Mouse (Mus musculus) CH12.LX (cell line): Measurements from ENCODE around the gene Chaf1a. TPM values are rescaled to one million over a fixed set of nuclear protein-coding genes. Genes with fewer than 3 reads are reported as not detected.

Experiments
- DNase-seq: peaks from one replicate; pipeline ENCODE4 v3.0.0-alpha.2; 2013; ENCODE audit errors: extremely low read depth
- H3K27ac ChIP-seq: 2 replicates; pipeline ENCODE4 v1.5.1; 2012; ENCODE audit warnings: low read depth, mild to moderate bottlenecking, control low read depth, moderate library complexity; ENCODE audit not compliant: insufficient read depth
- H3K27me3 ChIP-seq: replicated peaks from 2 replicates; pipeline ENCODE3; 2012; ENCODE audit warnings: inconsistent platforms
- H3K36me3 ChIP-seq, 2 experiments: replicated peaks in 1 of 2; 2 replicates each; pipeline versions ENCODE3 to v1.6.1; 2012; ENCODE audit warnings: inconsistent platforms in 1 of 2, low read length in 1 of 2, mild to moderate bottlenecking in 1 of 2, mixed read lengths in 1 of 2, moderate library complexity in 1 of 2; ENCODE audit not compliant: control insufficient read depth in 1 of 2, insufficient read depth in 1 of 2
- H3K4me1 ChIP-seq, 2 experiments: 2 replicates each; pipeline ENCODE4 v1.6.1; 2012; ENCODE audit warnings: inconsistent platforms in 1 of 2, moderate library complexity in 1 of 2; ENCODE audit not compliant: insufficient read depth in 2 of 2, control insufficient read depth in 1 of 2
- H3K4me2 ChIP-seq: 2 replicates; pipeline ENCODE4 v1.6.1; 2012; ENCODE audit warnings: low read depth, mild to moderate bottlenecking, control low read depth; ENCODE audit not compliant: poor library complexity, insufficient read depth, severe bottlenecking
- H3K4me3 ChIP-seq, 3 experiments: fragments of 150-350 bp in 1 of 3; sonication (generic) in 1 of 3; replicated peaks in 1 of 3; 2 replicates each; pipeline versions ENCODE3 to v1.5.1; 2011 to 2012; ENCODE audit warnings: low read depth in 2 of 3, low read length in 2 of 3, mild to moderate bottlenecking in 2 of 3, moderate library complexity in 2 of 3, control low read depth in 1 of 3, improper control_type of control experiment in 1 of 3, inconsistent platforms in 1 of 3, mixed read lengths in 1 of 3; ENCODE audit not compliant: poor library complexity in 1 of 3
- H3K79me2 ChIP-seq: replicated peaks from 2 replicates; pipeline ENCODE4 v1.6.1; 2012; ENCODE audit warnings: mild to moderate bottlenecking, moderate library complexity; ENCODE audit not compliant: control insufficient read depth, poor library complexity, insufficient read depth, severe bottlenecking; ENCODE audit errors: extremely low read depth
- H3K9ac ChIP-seq: 2 replicates; pipeline ENCODE4 v1.6.1; 2012; ENCODE audit warnings: low read depth, mild to moderate bottlenecking, control low read depth, moderate library complexity; ENCODE audit not compliant: insufficient read depth
- H3K9me3 ChIP-seq: replicated peaks from 2 replicates; pipeline ENCODE3; 2012; ENCODE audit warnings: low read length, inconsistent platforms, mixed read lengths
- BHLHE40 ChIP-seq: IDR thresholded peaks from 2 replicates; pipeline ENCODE4 v1.6.1; 2011; ENCODE audit warnings: mild to moderate bottlenecking, low read depth, low read length, improper control_type of control experiment
- CTCF ChIP-seq, 2 experiments: IDR thresholded peaks in 1 of 2; conservative IDR thresholded peaks in 1 of 2; 2 replicates each; pipeline ENCODE4 v1.5.1; 2011 to 2012; ENCODE audit warnings: low read depth in 2 of 2, low read length in 2 of 2, improper control_type of control experiment in 1 of 2, inconsistent platforms in 1 of 2, mild to moderate bottlenecking in 1 of 2, moderate library complexity in 1 of 2
- E2F4 ChIP-seq: IDR thresholded peaks from 2 replicates; pipeline ENCODE4 v1.6.1; 2011; ENCODE audit warnings: low read depth, low read length, improper control_type of control experiment; ENCODE audit not compliant: insufficient replicate concordance
- EP300 ChIP-seq: IDR thresholded peaks from 2 replicates; pipeline ENCODE4 v1.6.1; 2011; ENCODE audit warnings: low read length, improper control_type of control experiment
- ETS1 ChIP-seq: conservative IDR thresholded peaks from 2 replicates; pipeline ENCODE4 v1.6.1; 2012; ENCODE audit warnings: low read depth, mild to moderate bottlenecking, inconsistent platforms, low read length, improper control_type of control experiment, moderate library complexity
- IRF4 ChIP-seq: IDR thresholded peaks from 2 replicates; pipeline ENCODE4 v1.6.1; 2014; ENCODE audit warnings: low read depth, mild to moderate bottlenecking, inconsistent platforms, low read length, improper control_type of control experiment
- JUND ChIP-seq: conservative IDR thresholded peaks from 2 replicates; pipeline ENCODE4 v1.6.1; 2011; ENCODE audit warnings: low read depth, low read length, improper control_type of control experiment
- KAT2A ChIP-seq: IDR thresholded peaks from 2 replicates; pipeline ENCODE4 v1.6.1; 2012; ENCODE audit warnings: low read length, improper control_type of control experiment, inconsistent platforms; ENCODE audit not compliant: insufficient replicate concordance
- MAX ChIP-seq: IDR thresholded peaks from 2 replicates; pipeline ENCODE4 v1.6.1; 2011; ENCODE audit warnings: low read length, improper control_type of control experiment
- MAZ ChIP-seq: IDR thresholded peaks from 2 replicates; pipeline ENCODE4 v1.6.1; 2012; ENCODE audit warnings: low read depth, mild to moderate bottlenecking, inconsistent platforms, low read length, improper control_type of control experiment, moderate library complexity
- NELFE ChIP-seq: IDR thresholded peaks from 2 replicates; pipeline ENCODE4 v1.6.1; 2011; ENCODE audit warnings: low read depth, low read length, improper control_type of control experiment
- NRF1 ChIP-seq: IDR thresholded peaks from 2 replicates; pipeline ENCODE4 v1.6.1; 2014; ENCODE audit warnings: low read depth, mild to moderate bottlenecking, inconsistent platforms, low read length, improper control_type of control experiment, moderate library complexity
- POLR2AphosphoS2 ChIP-seq: IDR thresholded peaks from 2 replicates; pipeline ENCODE4 v1.6.1; 2011; ENCODE audit warnings: low read depth, low read length, improper control_type of control experiment
- RCOR1 ChIP-seq: conservative IDR thresholded peaks from 2 replicates; pipeline ENCODE4 v1.6.1; 2012; ENCODE audit warnings: low read depth, mild to moderate bottlenecking, inconsistent platforms, low read length, improper control_type of control experiment
- SMC3 ChIP-seq: IDR thresholded peaks from 2 replicates; pipeline ENCODE4 v1.6.1; 2011; ENCODE audit warnings: low read depth, low read length, improper control_type of control experiment
- TBP ChIP-seq: conservative IDR thresholded peaks from 2 replicates; pipeline ENCODE4 v1.6.1; 2011; ENCODE audit warnings: low read depth, low read length, improper control_type of control experiment
- TCF12 ChIP-seq: IDR thresholded peaks from 2 replicates; pipeline ENCODE4 v1.6.1; 2014; ENCODE audit warnings: low read depth, mild to moderate bottlenecking, inconsistent platforms, low read length, improper control_type of control experiment
- UBTF ChIP-seq: IDR thresholded peaks from 2 replicates; pipeline ENCODE4 v1.6.1; 2012; ENCODE audit warnings: low read depth, mild to moderate bottlenecking, inconsistent platforms, low read length, improper control_type of control experiment, moderate library complexity
- USF2 ChIP-seq: conservative IDR thresholded peaks from 2 replicates; pipeline ENCODE4 v1.6.1; 2011; ENCODE audit warnings: low read depth, low read length, improper control_type of control experiment
- ZC3H11A ChIP-seq: IDR thresholded peaks from 2 replicates; pipeline ENCODE4 v1.6.1; 2012; ENCODE audit warnings: low read depth, mild to moderate bottlenecking, inconsistent platforms, low read length, improper control_type of control experiment
- ZKSCAN1 ChIP-seq: IDR thresholded peaks from 2 replicates; pipeline ENCODE4 v1.6.1; 2012; ENCODE audit warnings: low read depth, inconsistent platforms, low read length, improper control_type of control experiment, borderline replicate concordance
- ZMIZ1 ChIP-seq: IDR thresholded peaks from 2 replicates; pipeline ENCODE4 v1.6.1; 2012; ENCODE audit warnings: low read depth, mild to moderate bottlenecking, inconsistent platforms, low read length, improper control_type of control experiment
- dilution Hi-C: fragments of 300-500 bp; cut with MboI; formaldehyde crosslinking; loops from 2 replicates; pipeline ENCODE4 v1.14.3; 2020; ENCODE audit warnings: low sequenced_read_pairs; ENCODE audit not compliant: extremely low pct_unique_long_range_greater_than_20kb, extremely low pct_ligation_motif_present
- in situ Hi-C: fragments of 300-500 bp; cut with MboI; formaldehyde crosslinking; loops from 3 replicates; pipeline ENCODE4 v1.14.3; 2019; ENCODE audit warnings: low sequenced_read_pairs, low pct_ligation_motif_present, low pct_unique_long_range_greater_than_20kb, mixed read lengths
- polyA plus RNA-seq: library from polyadenylated mRNA; unstranded; fragments of >175 nt; gene quantifications from 2 replicates; pipeline ENCODE4 v1.2.1, GENCODE M21; 2012; ENCODE audit warnings: low read depth; ENCODE audit not compliant: insufficient read length
- total RNA-seq, 2 experiments: library from RNA; depleted of rRNA; stranded (reverse); fragments of 300-350 nt in 1 of 2; fragments of >200 nt in 1 of 2; gene quantifications; 2 replicates each; pipeline ENCODE4 v1.2.3; 2012 to 2014

Gene Chaf1a
- total and polyA plus RNA-seq, 3 experiments, result 18.4 to 97.1 (median 39.3) TPM

- Histone ChIP-seq H3K4me2 (no peak overlapping the region), H3K27ac (no peak overlapping the region), H3K4me3 (no peak overlapping the region), H3K27me3 (no peaks in the 10 kb centered on the region), H3K9me3 (no peaks in the 10 kb centered on the region), H3K4me1 (no peaks in the 10 kb centered on the region), H3K36me3 (peaks cover 88 to 95% of the 10 kb centered on the region in 2 experiments)
- dilution Hi-C loops (no loop called here), in situ Hi-C loops (no loop called here)
- DNase-seq, result no peak
- TF ChIP-seq CTCF (conservative IDR thresholded peaks at IDR 0.05 in 1 of 2, IDR thresholded peaks at IDR 0.05 in 1 of 2; ENCODE audit: low read depth in 2 of 2, low read length in 2 of 2) (peak in 1 of 2 experiments; percentile 13; a peak in 1 of 4 replicates), TCF12 (no peak)
- TF ChIP-seq, all 38 proteins: peak for 1
- H3K79me2 ChIP-seq, result no peaks in the 10 kb centered on the region
- no peak overlapping the region for H3K9ac ChIP-seq
Measured at GRCm38 (mm10) chr17:56098711-56099572, 58.7 kb downstream of the Chaf1a start.

DNA sequence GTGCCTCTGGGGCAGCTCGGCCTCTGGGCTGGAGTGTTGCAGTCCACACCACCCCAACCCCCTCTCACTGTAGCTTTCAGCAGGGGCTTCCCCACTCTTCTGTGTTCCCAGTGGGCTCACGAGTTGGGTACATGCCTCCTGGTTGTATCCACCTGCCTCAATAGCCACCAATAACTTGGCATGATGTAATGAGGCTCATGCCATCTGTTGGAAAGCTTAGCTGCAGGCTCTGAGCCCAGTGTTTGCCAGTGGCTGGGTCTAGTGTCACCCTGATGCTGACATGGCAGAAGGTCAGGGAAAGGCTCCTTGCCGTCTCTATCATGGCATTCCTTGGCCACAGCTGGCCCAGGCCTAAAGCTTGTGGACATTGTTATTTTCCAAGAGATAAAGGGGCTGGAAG, 60.6 kb downstream of the Chaf1a start:
- H3K79me2 ChIP-seq, result no peaks in the 10 kb centered on the region
- peaks cover 79 to 82% of the 10 kb centered on the region in 2 experiments for H3K36me3 ChIP-seq
- H3K4me2 ChIP-seq, result no peak overlapping the region
- in situ Hi-C loops (no loop called here), dilution Hi-C loops (no loop called here)
- H3K4me3 ChIP-seq, result no peak overlapping the region
- no peaks in the 10 kb centered on the region for H3K4me1 ChIP-seq
- H3K27ac ChIP-seq, result no peak overlapping the region
- no peak for DNase-seq
- H3K9me3 ChIP-seq, result no peaks in the 10 kb centered on the region
- H3K27me3 ChIP-seq, result no peaks in the 10 kb centered on the region
- H3K9ac ChIP-seq, result no peak overlapping the region
- no peak for TF ChIP-seq IRF4
- no peak for TF ChIP-seq MAZ
- no peak for TF ChIP-seq NRF1
- no peak for TF ChIP-seq MAX
- no peak for TF ChIP-seq UBTF
- no peak for TF ChIP-seq EP300
- no peak for TF ChIP-seq ETS1
- TF ChIP-seq POLR2AphosphoS2, result no peak
- TF ChIP-seq USF2, result no peak
- TF ChIP-seq ZC3H11A, result no peak
- TF ChIP-seq RCOR1, result no peak
- no peak for TF ChIP-seq ZMIZ1
- TF ChIP-seq E2F4, result no peak
- no peak for TF ChIP-seq SMC3
- TF ChIP-seq TBP, result no peak
- TF ChIP-seq JUND, result no peak
- TF ChIP-seq NELFE, result no peak
- TF ChIP-seq KAT2A, result no peak
- no peak for TF ChIP-seq ZKSCAN1
- TF ChIP-seq BHLHE40, result no peak
